Mouse (Mus musculus) small intestine, adult 2 months (tissue): ENCODE measurements around the gene Gdap1l1.

ENCODE experiments used
- CTCF ChIP-seq: fragments of 200-500 bp; IDR thresholded peaks from 2 replicates; pipeline ENCODE4 v1.5.1; 2012; ENCODE audit warnings: low read depth, mild to moderate bottlenecking, control low read depth, inconsistent platforms, low read length, moderate library complexity, mixed read lengths; ENCODE audit not compliant: insufficient replicate concordance, insufficient read length; ENCODE audit errors: extremely low read depth
- POLR2A ChIP-seq: fragments of 200-500 bp; IDR thresholded peaks from 2 replicates; pipeline ENCODE4 v1.6.1; 2012; ENCODE audit warnings: low read depth, mild to moderate bottlenecking, control low read depth, inconsistent platforms, low read length, moderate library complexity

- no peak for TF ChIP-seq POLR2A
- no peak for TF ChIP-seq CTCF
Measured at GRCm38 (mm10) chr2:163491351-163491750, 53.1 kb downstream of the Gdap1l1 start.
